Mouse (Mus musculus): ENCODE results near the gene Dhps.
A peak's percentile ranks its signal among the peaks of the same experiment; 100 is the strongest.
"Not testable (repeated sequence)": the region's sequence is repeated elsewhere in the genome, so short reads cannot be mapped to it uniquely, and the experiment has no call there.

The Dhps gene

GRCm38 (mm10) chr8:85096196-85096595 is 24.6 kb downstream of the Dhps start:
- no peak for DNase-seq (ENCODE audit: low spot score)

GRCm38 (mm10) chr8:85096850-85097249 is 25.3 kb downstream of the Dhps start:
- DNase-seq (ENCODE audit: low spot score) = no peak

- DNase-seq (ENCODE audit: low spot score) = no peak
These were observed 28.6 kb downstream of the Dhps start for GRCm38 (mm10) chr8:85100076-85100665.

- no peak for DNase-seq (ENCODE audit: low spot score)
These were observed 41.7 kb downstream of the Dhps start for GRCm38 (mm10) chr8:85113241-85113640.

GRCm38 (mm10) chr8:85115501-85115900 is 43.9 kb downstream of the Dhps start:
- no peak for DNase-seq (ENCODE audit: low spot score)

GRCm38 (mm10) chr8:85116984-85117383 is 45.4 kb downstream of the Dhps start:
- DNase-seq (ENCODE audit: low spot score) = no peak

- DNase-seq (ENCODE audit: low spot score) = peak; percentile 36
These were observed 47.8 kb downstream of the Dhps start for GRCm38 (mm10) chr8:85119052-85119981.

GRCm38 (mm10) chr8:85120251-85120650 is 48.7 kb downstream of the Dhps start:
- not testable (repeated sequence) for DNase-seq (ENCODE audit: low spot score)

GRCm38 (mm10) chr8:85122995-85123394 is 51.4 kb downstream of the Dhps start, which contains the start of gene Zfp791:
Gene Zfp791 (minus strand): TSS chr8:85123095.
- DNase-seq (ENCODE audit: low spot score) = no peak

- no peak for DNase-seq (ENCODE audit: low spot score)
These were observed 52.1 kb downstream of the Dhps start for GRCm38 (mm10) chr8:85123691-85124090.

All from T-cell, adult 2 months (primary cell).